Mouse (Mus musculus): ENCODE results near the gene Olfr965.

DNA sequence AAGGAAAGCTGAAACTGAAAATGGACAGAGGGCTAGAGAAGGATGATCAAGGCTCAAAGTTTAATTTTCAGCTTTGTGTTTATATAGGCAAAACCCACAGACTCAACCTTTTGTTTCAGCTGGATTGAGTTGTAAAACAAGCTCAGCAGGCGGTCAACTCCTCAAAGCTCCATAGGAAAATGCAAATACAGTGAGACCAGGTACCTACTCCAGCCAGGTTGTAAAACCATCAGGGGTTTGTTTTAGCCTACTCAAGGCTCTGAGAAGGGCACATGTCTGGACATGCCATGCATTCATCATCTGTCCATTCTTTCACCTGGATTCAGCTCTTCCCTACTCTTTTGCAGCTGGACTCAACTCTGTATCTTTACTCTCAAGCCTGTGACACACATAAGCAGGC lies 29.6 kb downstream of the Olfr965 start:
- TF ChIP-seq CTCF (IDR thresholded peaks at IDR 0.05; ENCODE audit: control insufficient read depth, insufficient read depth, insufficient read length), result no peak
- TF ChIP-seq MAX (IDR thresholded peaks at IDR 0.05), result no peak
- no peak for TF ChIP-seq MYOG (IDR thresholded peaks at IDR 0.05; ENCODE audit: control insufficient read depth, extremely low read depth, insufficient read length)
- no peak for TF ChIP-seq USF1 (IDR thresholded peaks at IDR 0.05; ENCODE audit: low read depth)
- no peak for TF ChIP-seq CEBPB (IDR thresholded peaks at IDR 0.05; ENCODE audit: low read depth)

All from C2C12 (cell line).